13 mouse cellular contexts compared by ENCODE assay signal in genomic region chr14:25451699-25452632, GRCm38 (mm10). TPM values are rescaled to one million over a fixed set of nuclear protein-coding genes. Genes with fewer than 3 reads are reported as not detected.
DNase-seq lines count a peak whose midpoint lies in the region; ATAC-seq and TF ChIP-seq lines count a peak whose summit lies in the region.
"Had no signal": no experiment of that assay in that cellular context is flagged by ENCODE, and none has a peak within 500 bp of the region (broad histone marks: within the 10 kb centered on the region; RNA-seq: fewer than 3 reads in every experiment).

No protein-coding gene starts in this region.

- peak overlapping the region; percentile 0; the same call in 1 of the 2 replicates for H3K4me2 ChIP-seq in heart, embryonic 16.5 days (ENCODE audit: low read depth, low read length)
- no peak overlapping the region for H3K4me2 ChIP-seq in kidney, postnatal 0 days (ENCODE audit: low read length)
- peak overlapping the region; percentile 16; the same call in 1 of the 2 replicates for H3K4me2 ChIP-seq in liver, embryonic 14.5 days (ENCODE audit: low read depth)
- no peak overlapping the region for H3K4me2 ChIP-seq in forebrain, embryonic 15.5 days (replicated peaks)
- H3K4me2 ChIP-seq: embryonic facial prominence, embryonic 13.5 days; hindbrain, embryonic 15.5 days had no signal

- H3K36me3 ChIP-seq in heart, embryonic 10.5 days = no peaks in the 10 kb centered on the region
- H3K36me3 ChIP-seq in heart, embryonic 16.5 days (ENCODE audit: control insufficient read depth, insufficient read depth) = no peaks in the 10 kb centered on the region
- no peaks in the 10 kb centered on the region for H3K36me3 ChIP-seq in kidney, postnatal 0 days (ENCODE audit: insufficient read depth, low read length)
- no peaks in the 10 kb centered on the region for H3K36me3 ChIP-seq in liver, embryonic 14.5 days (replicated peaks; ENCODE audit: control insufficient read depth, insufficient read depth, low read depth)
- H3K36me3 ChIP-seq in forebrain, embryonic 15.5 days = no peaks in the 10 kb centered on the region
- H3K36me3 ChIP-seq: embryonic facial prominence, embryonic 13.5 days; hindbrain, embryonic 15.5 days had no signal

- no peaks in the 10 kb centered on the region for H3K9me3 ChIP-seq in heart, embryonic 10.5 days
- no peaks in the 10 kb centered on the region for H3K9me3 ChIP-seq in heart, embryonic 16.5 days (replicated peaks; ENCODE audit: control insufficient read depth, low read length)
- H3K9me3 ChIP-seq in kidney, postnatal 0 days (replicated peaks; ENCODE audit: low read length) = no peaks in the 10 kb centered on the region
- no peaks in the 10 kb centered on the region for H3K9me3 ChIP-seq in liver, embryonic 14.5 days (ENCODE audit: control insufficient read depth, low read length)
- H3K9me3 ChIP-seq in forebrain, embryonic 15.5 days = no peaks in the 10 kb centered on the region
- H3K9me3 ChIP-seq: embryonic facial prominence, embryonic 13.5 days; hindbrain, embryonic 15.5 days had no signal

- TF ChIP-seq CTCF in kidney, postnatal 0 days (IDR thresholded peaks at IDR 0.05; ENCODE audit: low read depth) = no peak
- TF ChIP-seq CTCF in liver, embryonic 14.5 days (IDR thresholded peaks at IDR 0.05; ENCODE audit: low read depth) = no peak

- no peak for DNase-seq in heart, embryonic 10.5 days (ENCODE audit: low spot score)
- no peak for DNase-seq in heart, adult 8-10 months (ENCODE audit: low spot score)
- peak; percentile 82 for DNase-seq in kidney, postnatal 0 days (ENCODE audit: low spot score)
- no peak for DNase-seq in liver, embryonic 14.5 days (ENCODE audit: low read depth in 3 of 3, low spot score in 3 of 3)
- no peak for DNase-seq in Muller cell, postnatal 12 days (ENCODE audit: inconsistent ontology term)
- DNase-seq in layer of hippocampus, adult 18-20 months (ENCODE audit: low spot score in 2 of 2) = no peak
- DNase-seq: gastrocnemius, adult 2 months; thymus, postnatal 25 days had no signal

- peaks cover 94% of the 10 kb centered on the region for H3K4me1 ChIP-seq in heart, embryonic 10.5 days
- H3K4me1 ChIP-seq in heart, embryonic 16.5 days (ENCODE audit: control insufficient read depth, insufficient read depth, low read length) = peaks cover 32% of the 10 kb centered on the region
- peaks cover 17% of the 10 kb centered on the region for H3K4me1 ChIP-seq in kidney, postnatal 0 days (replicated peaks; ENCODE audit: insufficient read depth, low read length)
- H3K4me1 ChIP-seq in liver, embryonic 14.5 days (replicated peaks; ENCODE audit: control insufficient read depth in 2 of 2, insufficient read depth in 2 of 2, low read length in 1 of 2) = peaks cover 3 to 34% of the 10 kb centered on the region in 2 experiments; a peak in 3 of 4 replicates
- H3K4me1 ChIP-seq in forebrain, embryonic 15.5 days = peaks cover 18% of the 10 kb centered on the region

- ATAC-seq in heart, embryonic 16.5 days (replicated peaks; ENCODE audit: extremely low read depth, insufficient read depth, low FRiP score) = no peak; the same call in 1 of the 2 replicates
- ATAC-seq in kidney, postnatal 0 days (replicated peaks; ENCODE audit: low FRiP score, low read depth) = peak; percentile 90
- ATAC-seq in liver, embryonic 14.5 days (ENCODE audit: insufficient read depth) = peak; percentile 81
- no peak for ATAC-seq in forebrain, embryonic 15.5 days (replicated peaks)

- H3K27ac ChIP-seq in heart, embryonic 10.5 days = peak overlapping the region; percentile 79
- peak overlapping the region; percentile 75 for H3K27ac ChIP-seq in heart, embryonic 16.5 days (ENCODE audit: low read length)
- peak overlapping the region; percentile 83 for H3K27ac ChIP-seq in kidney, postnatal 0 days
- no peak overlapping the region for H3K27ac ChIP-seq in liver, embryonic 14.5 days
- no peak overlapping the region for H3K27ac ChIP-seq in forebrain, embryonic 15.5 days (replicated peaks)
- H3K27ac ChIP-seq: embryonic facial prominence, embryonic 13.5 days; gastrocnemius, adult 2 months; hindbrain, embryonic 15.5 days; macrophage had no signal

- no peak for TF ChIP-seq EP300 in liver, embryonic 14.5 days (IDR thresholded peaks at IDR 0.05; ENCODE audit: low read depth)

- H3K27me3 ChIP-seq in heart, embryonic 10.5 days (ENCODE audit: insufficient read depth, poor library complexity, severe bottlenecking) = no peaks in the 10 kb centered on the region
- H3K27me3 ChIP-seq in heart, embryonic 16.5 days (ENCODE audit: control insufficient read depth, insufficient read depth, low read length) = no peaks in the 10 kb centered on the region
- no peaks in the 10 kb centered on the region for H3K27me3 ChIP-seq in kidney, postnatal 0 days (ENCODE audit: insufficient read depth, low read length)
- H3K27me3 ChIP-seq in liver, embryonic 14.5 days (ENCODE audit: control insufficient read depth, insufficient read depth, low read length) = peaks cover 4% of the 10 kb centered on the region
- no peaks in the 10 kb centered on the region for H3K27me3 ChIP-seq in forebrain, embryonic 15.5 days
- H3K27me3 ChIP-seq: embryonic facial prominence, embryonic 13.5 days; hindbrain, embryonic 15.5 days had no signal

- WGBS in heart, embryonic 10.5 days = 27% methylated on average over 10 of the region's 10 CpGs
- WGBS in heart, embryonic 16.5 days = 33% methylated on average over 10 of the region's 10 CpGs
- 33% methylated on average over 10 of the region's 10 CpGs for WGBS in kidney, postnatal 0 days
- WGBS in liver, embryonic 14.5 days (ENCODE audit: insufficient replicate concordance) = 44% methylated on average over 10 of the region's 10 CpGs
- whole genome bisulfite sequencing in forebrain, embryonic 15.5 days = 85% methylated on average over 10 of the region's 10 CpGs

- H3K9ac ChIP-seq in heart, embryonic 16.5 days (ENCODE audit: low read length) = no peak overlapping the region
- no peak overlapping the region for H3K9ac ChIP-seq in kidney, postnatal 0 days (ENCODE audit: low read depth, low read length)
- H3K9ac ChIP-seq in liver, embryonic 14.5 days (replicated peaks) = no peak overlapping the region; the same call in 1 of the 2 replicates
- H3K9ac ChIP-seq in forebrain, embryonic 15.5 days (replicated peaks) = no peak overlapping the region
- H3K9ac ChIP-seq: embryonic facial prominence, embryonic 13.5 days; hindbrain, embryonic 15.5 days had no signal

- H3K4me3 ChIP-seq in heart, embryonic 10.5 days = no peak overlapping the region; the same call in 1 of the 2 replicates
- no peak overlapping the region for H3K4me3 ChIP-seq in heart, embryonic 16.5 days (ENCODE audit: low read length)
- no peak overlapping the region for H3K4me3 ChIP-seq in kidney, postnatal 0 days (replicated peaks; ENCODE audit: low read depth, low read length)
- no peak overlapping the region for H3K4me3 ChIP-seq in liver, embryonic 14.5 days (ENCODE audit: insufficient read depth in 1 of 2, low read depth in 2 of 2, low read length in 2 of 2)
- no peak overlapping the region for H3K4me3 ChIP-seq in forebrain, embryonic 15.5 days
- H3K4me3 ChIP-seq: embryonic facial prominence, embryonic 13.5 days; gastrocnemius, adult 2 months; hindbrain, embryonic 15.5 days had no signal

RNA-seq across cellular contexts. Expression of gene Zmiz1, which starts 7.0 kb away (rescaled TPM):
- polyA plus RNA-seq in heart, embryonic 10.5 days (2016; fragmentation: Nextera tagmentation; extraction: Ambion mirVana) = 38.1 and 45.8 TPM in 2 replicates
- 10 to 100 TPM; 34.7 to 44.1 (median 40.4) TPM for total RNA-seq in heart, adult 8-10 months (2022)
- polyA plus RNA-seq in heart, embryonic 16.5 days (2015; fragmentation: Nextera tagmentation; extraction: Ambion mirVana) = 20.6 and 22.6 TPM in 2 replicates
- 25.0 and 26.6 TPM in 2 replicates for polyA plus RNA-seq in kidney, postnatal 0 days (2015; fragmentation: Nextera tagmentation; extraction: Ambion mirVana)
- 3.4 and 3.6 TPM in 2 replicates for polyA plus RNA-seq in liver, embryonic 14.5 days (2012; rRNA removed)
- 4.0 and 4.6 TPM in 2 replicates for polyA plus RNA-seq in liver, embryonic 14.5 days (2014; fragmentation: Nextera tagmentation; extraction: Ambion mirVana)
- 57.5 and 63.9 TPM in 2 replicates for polyA plus RNA-seq in forebrain, embryonic 15.5 days (2015; fragmentation: Nextera tagmentation; extraction: Ambion mirVana)
- 10 to 100 TPM; 86.3 to 88.2 TPM for total RNA-seq in layer of hippocampus, adult 18-20 months (2021)

Comparison
In these comparisons a context has a peak if more than half of its experiments do, and no peak if none do; other contexts are left out.
1. H3K27ac ChIP-seq: peak in heart, embryonic 10.5 days (single experiment), heart, embryonic 16.5 days (single experiment) and kidney, postnatal 0 days (single experiment); none in liver, embryonic 14.5 days (single experiment) and forebrain, embryonic 15.5 days (single experiment).
2. ATAC-seq: peak in kidney, postnatal 0 days (single experiment) and liver, embryonic 14.5 days (single experiment); none in heart, embryonic 16.5 days (single experiment) and forebrain, embryonic 15.5 days (single experiment).
3. H3K4me2 ChIP-seq: peak in heart, embryonic 16.5 days (single experiment) and liver, embryonic 14.5 days (single experiment); none in kidney, postnatal 0 days (single experiment) and forebrain, embryonic 15.5 days (single experiment).